Mouse (Mus musculus) stomach, postnatal 0 days (tissue): ENCODE measurements around the gene Pabpn1l. TPM values are rescaled to one million over a fixed set of nuclear protein-coding genes. Genes with fewer than 3 reads are reported as not detected.

Experiments used
- ATAC-seq: fragments of 200-750 bp; cut with Nextera tagmentation; 2 replicates; pipeline ENCODE4 v1.8.0; 2017; ENCODE audit not compliant: low FRiP score, low TSS enrichment
- DNase-seq: peaks from one replicate; pipeline ENCODE4 v3.0.0-alpha.2; 2016; ENCODE audit warnings: low spot score
- H3K27ac ChIP-seq: fragments of 300-500 bp; sonication (generic); replicated peaks from 2 replicates; pipeline ENCODE4 v1.5.1; 2014; ENCODE audit warnings: mild to moderate bottlenecking, control low read depth
- H3K27me3 ChIP-seq: fragments of 300-500 bp; sonication (generic); 2 replicates; pipeline ENCODE4 v1.6.1; 2014; ENCODE audit warnings: low read length; ENCODE audit not compliant: control insufficient read depth, insufficient read depth
- H3K36me3 ChIP-seq: fragments of 300-500 bp; sonication (generic); 2 replicates; pipeline ENCODE4 v1.6.1; 2014; ENCODE audit warnings: low read length, mixed read lengths; ENCODE audit not compliant: control insufficient read depth, insufficient read depth
- H3K4me1 ChIP-seq: fragments of 300-500 bp; sonication (generic); replicated peaks from 2 replicates; pipeline ENCODE4 v1.6.1; 2014; ENCODE audit warnings: antibody characterized with exemption; ENCODE audit not compliant: control insufficient read depth, insufficient read depth
- H3K4me2 ChIP-seq: fragments of 300-500 bp; sonication (generic); replicated peaks from 2 replicates; pipeline ENCODE4 v1.6.1; 2014; ENCODE audit warnings: low read depth, mild to moderate bottlenecking, control low read depth, moderate library complexity
- H3K4me3 ChIP-seq: fragments of 300-500 bp; sonication (generic); 2 replicates; pipeline ENCODE4 v1.5.1; 2014; ENCODE audit warnings: low read depth, low read length, control low read depth
- H3K9ac ChIP-seq: fragments of 300-500 bp; sonication (generic); 2 replicates; pipeline ENCODE4 v1.6.1; 2014; ENCODE audit warnings: mild to moderate bottlenecking, low read length, control low read depth, mixed read lengths
- H3K9me3 ChIP-seq: fragments of 300-500 bp; sonication (generic); 2 replicates; pipeline ENCODE4 v1.6.1; 2016; ENCODE audit warnings: low read length; ENCODE audit not compliant: control insufficient read depth
- CTCF ChIP-seq: IDR thresholded peaks from 2 replicates; pipeline ENCODE4 v1.5.1; 2016; ENCODE audit warnings: antibody characterized with exemption, low read depth, mild to moderate bottlenecking, moderate library complexity
- EP300 ChIP-seq: optimal IDR thresholded peaks from 2 replicates; pipeline ENCODE3; 2016; ENCODE audit warnings: antibody characterized with exemption
- WGBS: fragments of 180-500 bp; shearing (Covaris S2); extraction: QIAGEN DNeasy Blood & Tissue Kit; methylation state at CpG from one replicate; pipeline ENCODE4 v1.1.7; 2014; 5-methylcytosine and 5-hydroxymethylcytosine counted together
- polyA plus RNA-seq: library from polyadenylated mRNA; unstranded; fragments of >200 nt; fragmentation: Nextera tagmentation; extraction: Ambion mirVana; gene quantifications from 2 replicates; pipeline ENCODE4 v1.2.1, GENCODE M21; 2015

The Pabpn1l gene
- polyA plus RNA-seq, 1 experiment from 2014 or later = 0.08 TPM

DNA sequence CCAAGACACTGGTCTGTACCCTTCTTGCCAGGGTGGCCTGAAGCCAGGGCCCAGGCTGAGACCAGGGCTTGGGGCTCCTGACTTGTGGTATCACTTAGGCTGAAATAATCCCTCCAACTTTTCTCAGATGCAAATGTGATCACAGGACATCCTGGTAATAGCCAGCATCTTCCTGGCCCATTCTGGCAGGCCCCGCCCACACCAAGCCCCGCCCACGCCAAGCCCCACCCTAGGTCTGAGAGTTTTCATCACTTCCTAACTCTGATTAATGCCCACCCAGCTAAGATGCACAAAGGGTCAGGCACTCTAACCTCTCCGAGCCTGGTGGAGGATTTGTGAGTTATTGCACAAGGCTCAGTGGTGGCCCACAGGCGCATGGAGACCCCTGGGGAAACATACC is 2.1 kb downstream of the Pabpn1l start:
- H3K4me3 ChIP-seq = no peak overlapping the region
- H3K27me3 ChIP-seq = no peaks in the 10 kb centered on the region
- no peak overlapping the region for H3K4me2 ChIP-seq
- H3K4me1 ChIP-seq = no peaks in the 10 kb centered on the region
- ATAC-seq = no peak
- H3K27ac ChIP-seq = no peak overlapping the region
- H3K9me3 ChIP-seq = no peaks in the 10 kb centered on the region
- no peak for DNase-seq
- 35% methylated on average over 5 of the region's 5 CpGs for WGBS
- H3K36me3 ChIP-seq = no peaks in the 10 kb centered on the region
- H3K9ac ChIP-seq = no peak overlapping the region
- TF ChIP-seq EP300 (no peak), CTCF (no peak)

GRCm38 (mm10) chr8:122618660-122619378 is 3.7 kb downstream of the Pabpn1l start:
- Histone ChIP-seq H3K9ac (no peak overlapping the region), H3K36me3 (peaks cover 7% of the 10 kb centered on the region), H3K27me3 (no peaks in the 10 kb centered on the region), H3K4me2 (no peak overlapping the region), H3K27ac (no peak overlapping the region), H3K4me1 (no peaks in the 10 kb centered on the region), H3K9me3 (no peaks in the 10 kb centered on the region), H3K4me3 (no peak overlapping the region)
- WGBS = 73% methylated on average over 6 of the region's 6 CpGs
- TF ChIP-seq EP300 = no peak
- TF ChIP-seq CTCF = no peak
- DNase-seq = no peak
- no peak for ATAC-seq

- no peaks in the 10 kb centered on the region for H3K4me1 ChIP-seq
- H3K9me3 ChIP-seq = no peaks in the 10 kb centered on the region
- WGBS = 26% methylated on average over 5 of the region's 7 CpGs
- no peak overlapping the region for H3K9ac ChIP-seq
- no peak for TF ChIP-seq EP300
- TF ChIP-seq CTCF = peak; percentile 78
- DNase-seq (peak; percentile 88), ATAC-seq (peak; percentile 14)
- H3K4me3 ChIP-seq = no peak overlapping the region
- H3K4me2 ChIP-seq = no peak overlapping the region
- no peaks in the 10 kb centered on the region for H3K27me3 ChIP-seq
- peaks cover 7% of the 10 kb centered on the region for H3K36me3 ChIP-seq
- H3K27ac ChIP-seq = no peak overlapping the region
Measured at GRCm38 (mm10) chr8:122617947-122618546, 4.5 kb downstream of the Pabpn1l start.

GRCm38 (mm10) chr8:122616181-122616905 is 6.2 kb downstream of the Pabpn1l start:
- Histone ChIP-seq H3K9me3 (no peaks in the 10 kb centered on the region), H3K4me2 (no peak overlapping the region), H3K9ac (no peak overlapping the region), H3K27me3 (no peaks in the 10 kb centered on the region), H3K4me1 (no peaks in the 10 kb centered on the region; the same call in 1 of the 2 replicates), H3K36me3 (peaks cover 7% of the 10 kb centered on the region), H3K27ac (no peak overlapping the region), H3K4me3 (no peak overlapping the region)
- 44% methylated on average over 9 of the region's 9 CpGs for WGBS
- DNase-seq (no peak), ATAC-seq (no peak)
- no peak for TF ChIP-seq EP300
- TF ChIP-seq CTCF = no peak

- Histone ChIP-seq H3K4me3 (peak within 1 kb of the TSS; percentile 66), H3K4me2 (peak within 1 kb of the TSS; percentile 95), H3K36me3 (peaks cover 7% of the 10 kb centered on the region), H3K9me3 (no peaks in the 10 kb centered on the region), H3K4me1 (no peaks in the 10 kb centered on the region; the same call in 1 of the 2 replicates), H3K27ac (peak within 1 kb of the TSS; percentile 82), H3K27me3 (no peaks in the 10 kb centered on the region), H3K9ac (peak within 1 kb of the TSS; percentile 76)
- DNase-seq = peak; percentile 98
- peak; percentile 98 for ATAC-seq
- under 1% methylated on average over 52 of the region's 57 CpGs for WGBS
- TF ChIP-seq CTCF = peak; percentile 79
- no peak for TF ChIP-seq EP300
Measured at GRCm38 (mm10) chr8:122611295-122612133, 11.0 kb downstream of the Pabpn1l start, which contains the start of the genes Galns and Trappc2l. TSS of gene Galns (minus strand) at chr8:122611463. TSS of gene Trappc2l (plus strand) at chr8:122611640.
